Mouse (Mus musculus): ENCODE data around the gene Hoxd10.

Gene Hoxd10

GRCm38 (mm10) chr2:74696442-74697335, 5.0 kb downstream of the Hoxd10 start:
- no peak for DNase-seq (ENCODE audit: low spot score)

DNA sequence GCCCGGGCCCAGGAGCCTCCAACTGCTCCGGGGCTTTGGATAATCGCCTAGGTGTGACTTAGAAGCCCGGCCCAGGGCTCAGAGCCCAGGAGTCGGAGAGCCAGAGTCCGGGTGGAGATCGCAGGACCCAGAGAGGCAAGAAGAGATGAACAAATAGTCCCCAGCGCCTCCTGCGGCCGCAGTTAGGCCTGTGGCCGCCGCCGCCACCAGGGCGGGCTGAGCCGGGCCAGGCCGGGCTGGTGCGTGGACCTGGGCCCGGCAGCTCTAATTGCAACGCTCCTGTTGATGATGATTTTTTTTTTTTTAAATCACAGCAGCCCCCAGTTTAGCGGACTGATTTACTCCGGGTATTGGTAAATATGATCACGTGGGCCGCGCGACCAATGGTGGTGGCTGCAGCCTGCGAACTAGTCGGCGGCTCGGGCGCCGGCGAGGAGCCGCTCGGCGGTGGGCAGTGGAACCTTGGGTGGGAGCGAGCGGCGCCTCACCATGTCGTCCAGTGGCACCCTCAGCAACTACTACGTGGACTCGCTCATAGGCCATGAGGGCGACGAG, 5.9 kb downstream of the Hoxd10 start, which contains the start of gene Hoxd9:
Hoxd9 (plus strand) TSS at position 161 of the 555 bp plus-strand sequence.
- DNase-seq (ENCODE audit: low spot score), result no peak

- no peak for DNase-seq (ENCODE audit: low spot score)
Observed at GRCm38 (mm10) chr2:74698201-74699052, 6.7 kb downstream of the Hoxd10 start.

GRCm38 (mm10) chr2:74699053-74699430, 7.3 kb downstream of the Hoxd10 start:
- no peak for DNase-seq (ENCODE audit: low spot score)

GRCm38 (mm10) chr2:74699664-74700545, 8.2 kb downstream of the Hoxd10 start:
- DNase-seq (ENCODE audit: low spot score), result no peak

DNA sequence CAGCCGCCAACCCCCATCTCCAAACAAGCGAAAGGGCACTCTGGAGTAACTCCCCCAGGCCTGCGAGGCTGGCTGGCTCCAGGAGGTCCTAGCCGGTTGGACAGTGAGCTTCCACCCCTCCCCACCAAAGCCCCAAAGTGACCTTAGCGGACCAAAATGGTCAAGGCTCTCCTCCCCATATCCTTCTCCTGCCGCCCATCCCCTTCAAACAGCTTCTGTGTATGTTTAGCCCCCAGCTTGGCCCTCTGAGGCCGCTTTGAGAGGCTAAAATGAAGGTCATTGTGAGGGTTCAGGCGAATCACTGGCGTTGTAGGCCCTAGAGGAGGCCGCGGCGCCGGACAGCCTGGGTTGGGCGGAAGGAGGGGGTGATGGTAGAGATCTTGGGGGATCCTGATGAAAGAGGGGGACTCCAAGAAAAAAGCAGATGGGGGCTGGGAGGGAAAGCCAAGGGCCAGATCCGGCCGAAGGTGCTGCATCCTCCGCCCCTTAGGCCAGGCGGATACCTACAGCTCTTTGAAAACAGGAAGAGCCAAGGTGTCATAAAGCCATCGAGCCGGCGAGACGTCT, 8.9 kb downstream of the Hoxd10 start:
- no peak for DNase-seq (ENCODE audit: low spot score)

GRCm38 (mm10) chr2:74701949-74702819, 10.5 kb downstream of the Hoxd10 start:
- peak; percentile 29 for DNase-seq (ENCODE audit: low spot score)

DNA sequence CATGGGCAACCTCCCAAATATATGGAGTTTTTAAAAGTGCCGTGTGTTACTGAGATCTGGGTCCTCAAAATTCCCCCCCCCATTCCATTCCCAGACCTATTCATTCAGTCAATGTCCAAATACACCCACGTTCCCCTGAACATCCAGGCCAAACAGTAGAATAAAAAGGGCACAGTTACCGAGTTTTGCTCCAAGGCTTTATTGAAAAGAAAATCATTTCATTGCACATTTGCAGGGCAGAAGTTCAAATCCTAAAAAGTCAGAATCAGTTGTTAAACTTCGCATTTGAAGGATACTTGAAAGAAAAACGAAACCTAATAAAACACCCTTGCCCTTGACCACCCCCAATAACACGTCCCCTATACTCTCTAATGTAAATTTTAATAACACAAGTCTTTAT, 11.1 kb downstream of the Hoxd10 start:
- DNase-seq (ENCODE audit: low spot score), result no peak

DNA sequence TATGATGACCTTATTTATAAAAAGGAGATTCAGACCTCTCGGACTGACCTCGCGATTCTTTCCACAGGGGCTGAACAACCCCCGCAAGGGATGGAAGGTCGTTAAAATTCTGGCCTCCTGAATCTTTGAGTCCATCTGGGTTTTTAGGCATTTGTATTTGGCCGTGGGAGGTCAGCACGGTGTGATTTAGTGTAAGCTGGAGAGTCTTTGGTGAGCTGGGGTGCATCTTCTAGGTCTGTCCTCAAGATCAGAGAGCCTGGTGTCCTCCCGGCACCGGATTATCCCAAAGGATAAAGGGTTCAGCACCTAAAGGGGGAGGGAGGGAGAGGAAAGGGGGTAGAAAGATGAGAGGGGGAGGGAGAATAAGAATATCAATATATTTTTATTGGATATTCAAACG, 11.6 kb downstream of the Hoxd10 start:
- no peak for DNase-seq (ENCODE audit: low spot score)

- no peak for DNase-seq (ENCODE audit: low spot score)
Observed at GRCm38 (mm10) chr2:74703720-74704392, 12.1 kb downstream of the Hoxd10 start.

- DNase-seq (ENCODE audit: low spot score), result no peak
Observed at GRCm38 (mm10) chr2:74704393-74704998, 12.8 kb downstream of the Hoxd10 start, which contains the start of gene Hoxd8. Gene Hoxd8, plus strand, starts transcription at chr2:74704615.

- DNase-seq (ENCODE audit: low spot score), result no peak
Observed at GRCm38 (mm10) chr2:74704999-74705466, 13.3 kb downstream of the Hoxd10 start.

DNA sequence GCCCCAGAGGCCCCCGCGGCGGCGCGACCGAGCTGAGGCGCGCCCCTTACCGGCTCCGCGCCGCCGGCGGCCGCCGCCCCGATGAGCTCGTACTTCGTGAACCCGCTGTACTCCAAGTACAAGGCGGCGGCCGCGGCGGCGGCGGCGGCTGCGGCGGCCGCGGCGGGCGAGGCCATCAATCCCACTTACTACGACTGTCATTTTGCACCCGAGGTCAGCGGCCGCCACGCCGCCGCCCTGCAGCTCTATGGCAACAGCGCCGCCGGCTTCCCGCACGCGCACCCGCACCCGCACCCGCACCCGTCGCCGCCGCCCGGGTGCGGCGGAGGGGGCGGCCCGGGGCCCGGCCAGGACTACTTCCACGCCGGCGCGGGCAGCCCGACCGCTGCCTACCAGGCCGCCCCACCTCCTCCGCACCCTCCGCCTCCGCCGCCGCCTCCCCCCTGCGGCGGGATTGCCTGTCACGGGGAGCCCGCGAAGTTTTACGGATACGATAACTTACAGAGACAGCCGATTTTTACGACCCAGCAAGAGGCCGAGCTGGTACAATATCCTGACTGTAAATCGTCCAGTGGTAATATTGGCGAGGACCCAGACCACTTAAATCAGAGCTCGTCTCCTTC, 13.9 kb downstream of the Hoxd10 start:
- DNase-seq (ENCODE audit: low spot score), result no peak

DNA sequence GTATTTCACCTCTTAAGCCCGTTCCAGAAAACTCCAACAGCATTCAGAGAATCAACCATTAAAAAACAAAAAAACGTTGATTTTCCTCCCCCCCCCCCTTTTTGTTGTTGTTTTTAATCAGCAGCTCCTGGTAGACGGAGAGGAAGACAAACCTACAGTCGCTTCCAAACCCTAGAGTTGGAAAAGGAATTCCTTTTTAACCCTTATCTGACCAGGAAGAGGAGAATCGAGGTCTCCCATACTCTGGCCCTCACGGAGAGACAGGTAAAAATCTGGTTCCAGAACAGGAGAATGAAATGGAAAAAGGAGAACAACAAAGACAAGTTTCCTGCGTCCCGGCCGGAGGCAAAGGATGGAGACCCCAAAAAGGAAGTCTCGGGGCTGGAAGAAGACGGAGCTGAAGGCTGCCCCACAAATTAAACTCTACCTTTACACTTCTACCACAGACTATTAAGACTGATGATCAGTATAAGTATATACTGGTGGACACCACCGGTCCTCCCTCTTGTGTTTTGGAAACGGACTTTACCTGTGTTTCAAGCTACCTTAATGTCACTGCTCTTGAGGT, 14.8 kb downstream of the Hoxd10 start:
- DNase-seq (ENCODE audit: low spot score), result no peak

GRCm38 (mm10) chr2:74707599-74707998, 15.9 kb downstream of the Hoxd10 start:
- no peak for DNase-seq (ENCODE audit: low spot score)

- no peak for DNase-seq (ENCODE audit: low spot score)
Observed at GRCm38 (mm10) chr2:74708676-74709075, 17.0 kb downstream of the Hoxd10 start.

DNA sequence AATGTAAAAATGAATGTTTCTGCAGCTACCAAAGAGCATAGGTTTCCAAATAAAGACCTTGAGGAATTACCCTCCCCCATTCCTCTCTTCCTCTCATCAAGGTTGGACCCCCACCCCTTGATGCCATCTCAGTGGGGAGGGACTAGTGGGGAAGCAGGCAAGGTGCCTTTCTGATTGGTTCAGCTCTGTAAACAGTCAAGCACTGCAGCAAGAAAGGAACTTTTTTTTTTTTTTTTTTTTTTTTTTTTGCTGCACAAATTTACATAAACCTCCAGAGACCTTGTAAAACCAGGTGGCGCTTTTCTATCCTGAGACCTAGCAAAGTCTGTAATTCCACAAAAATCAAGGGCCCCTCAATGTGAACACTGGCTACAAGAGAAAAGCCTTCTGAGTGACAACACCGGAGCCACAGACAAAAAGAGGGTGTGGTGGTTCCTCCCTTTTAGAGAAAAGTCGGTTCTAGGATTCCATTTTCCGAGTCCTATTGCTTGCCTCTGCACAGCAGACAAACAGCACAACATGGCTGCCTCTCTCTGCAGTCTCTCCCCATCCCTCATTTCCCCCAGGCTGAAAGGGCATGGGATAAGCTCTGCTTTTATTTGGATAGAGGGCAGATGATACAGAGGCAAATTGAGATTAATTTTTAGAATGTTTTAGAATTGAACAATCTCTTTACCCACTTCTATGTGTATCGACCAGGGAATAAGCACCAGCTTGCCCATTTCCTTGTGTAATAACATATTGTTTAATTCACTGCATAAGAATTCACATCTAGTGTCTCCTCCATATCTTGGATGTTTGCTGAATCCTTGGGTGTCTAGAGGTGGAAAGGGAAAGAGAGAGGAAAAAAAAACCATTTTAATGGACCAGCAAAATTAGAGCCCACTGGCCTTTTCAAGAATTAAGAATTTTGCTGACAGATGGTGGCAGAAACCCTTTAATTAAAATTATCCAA, 18.0 kb downstream of the Hoxd10 start:
- DNase-seq (ENCODE audit: low spot score), result no peak

Measured in layer of hippocampus, adult 9-10 months (tissue).